In the genomic region with DNA sequence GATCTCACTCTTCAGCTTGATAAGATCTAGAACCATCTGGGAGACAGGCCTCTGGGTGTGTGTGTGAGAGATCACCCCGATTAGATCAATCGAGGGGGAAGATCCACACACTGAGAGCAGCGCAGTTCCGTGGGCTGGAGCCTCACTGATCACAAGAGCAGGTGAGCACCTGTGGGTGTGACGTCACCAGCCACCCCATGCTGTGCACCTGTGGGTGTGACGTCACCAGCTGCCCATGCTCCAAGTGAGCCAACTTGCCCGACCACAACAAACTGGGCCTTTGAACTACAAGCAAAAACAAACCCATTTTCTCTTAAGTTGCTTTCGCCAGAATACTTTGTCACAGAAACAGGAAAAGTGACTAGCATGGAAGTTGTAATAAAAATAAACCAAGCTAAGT, we compare ENCODE assay signal across 11 mouse cellular contexts.
"Had no signal": no experiment of that assay in that cellular context is flagged by ENCODE, and none has a peak within 500 bp of the region (broad histone marks: within the 10 kb centered on the region; RNA-seq: fewer than 3 reads in every experiment).

No protein-coding gene starts in this region.

- H3K9me3 ChIP-seq: kidney, embryonic 15.5 days; limb, embryonic 13.5 days; midbrain, embryonic 15.5 days; stomach, embryonic 15.5 days had no signal

- H3K9ac ChIP-seq: kidney, embryonic 15.5 days; limb, embryonic 13.5 days; liver, embryonic 14.5 days; midbrain, embryonic 15.5 days; stomach, embryonic 15.5 days had no signal

- ATAC-seq: midbrain, embryonic 15.5 days had no signal

- H3K36me3 ChIP-seq: kidney, embryonic 15.5 days; limb, embryonic 13.5 days; midbrain, embryonic 15.5 days; stomach, embryonic 15.5 days had no signal

- H3K4me3 ChIP-seq: kidney, embryonic 15.5 days; limb, embryonic 13.5 days; midbrain, embryonic 15.5 days; stomach, embryonic 15.5 days had no signal

- H3K27ac ChIP-seq: kidney, embryonic 15.5 days; limb, embryonic 13.5 days; liver, embryonic 14.5 days; midbrain, embryonic 15.5 days; stomach, embryonic 15.5 days had no signal

- H3K27me3 ChIP-seq: limb, embryonic 13.5 days; midbrain, embryonic 15.5 days; stomach, embryonic 15.5 days had no signal

- DNase-seq: kidney, adult 18-20 months; kidney, postnatal 14 days; left cerebral cortex, postnatal 4 days; lung, adult 18-20 months; right cerebral cortex, postnatal 14 days had no signal

- H3K4me2 ChIP-seq: kidney, embryonic 15.5 days; limb, embryonic 13.5 days; midbrain, embryonic 11.5 days; midbrain, embryonic 15.5 days; stomach, embryonic 15.5 days had no signal
